Comparison of ENCODE assay signal across 28 mouse cellular contexts in genomic region chr2:26611054-26611453, GRCm38 (mm10). TPM values are rescaled to one million over a fixed set of nuclear protein-coding genes. Genes with fewer than 3 reads are reported as not detected.
DNase-seq lines count a peak whose midpoint lies in the region; ATAC-seq and TF ChIP-seq lines count a peak whose summit lies in the region.
"Had no signal": no experiment of that assay in that cellular context is flagged by ENCODE, and none has a peak within 500 bp of the region (broad histone marks: within the 10 kb centered on the region; RNA-seq: fewer than 3 reads in every experiment).

No protein-coding gene starts in this region.

- H3K27ac ChIP-seq in ES-Bruce4 (ENCODE audit: insufficient read depth, low read length) (peak overlapping the region; percentile 60), ES-E14 (ENCODE audit: insufficient read depth, low read depth, low read length, poor library complexity, severe bottlenecking) (peak overlapping the region; percentile 69; the same call in 1 of the 2 replicates)
- peak overlapping the region; percentile 71 for H3K27ac ChIP-seq in intestine, postnatal 0 days (ENCODE audit: low read depth, low read length)
- H3K27ac ChIP-seq in stomach, embryonic 14.5 days (ENCODE audit: low read length): no peak overlapping the region
- H3K27ac ChIP-seq: embryonic facial prominence, embryonic 10.5 days; heart, embryonic 15.5 days; midbrain, embryonic 12.5 days had no signal

- H3K9ac ChIP-seq in ES-Bruce4 (ENCODE audit: low read depth, poor library complexity, severe bottlenecking) (no peak overlapping the region), ES-E14 (ENCODE audit: insufficient read depth, low read depth, low read length, poor library complexity, severe bottlenecking) (no peak overlapping the region)
- no peak overlapping the region for H3K9ac ChIP-seq in intestine, postnatal 0 days (ENCODE audit: low read depth, low read length)
- no peak overlapping the region for H3K9ac ChIP-seq in stomach, embryonic 14.5 days (replicated peaks; ENCODE audit: low read depth, low read length)
- H3K9ac ChIP-seq: heart, embryonic 15.5 days; midbrain, embryonic 12.5 days had no signal

- H3K27me3 ChIP-seq in ES-Bruce4 (ENCODE audit: control insufficient read depth, insufficient read depth, low read length, poor library complexity, severe bottlenecking): no peaks in the 10 kb centered on the region
- H3K27me3 ChIP-seq in intestine, postnatal 0 days (replicated peaks; ENCODE audit: control insufficient read depth, insufficient read depth, low read length): no peaks in the 10 kb centered on the region
- H3K27me3 ChIP-seq in stomach, embryonic 14.5 days (ENCODE audit: control insufficient read depth, insufficient read depth, low read length): no peaks in the 10 kb centered on the region
- H3K27me3 ChIP-seq: heart, embryonic 15.5 days had no signal

- peak; percentile 92 for ATAC-seq in intestine, postnatal 0 days
- peak; percentile 79 for ATAC-seq in stomach, embryonic 14.5 days (ENCODE audit: insufficient number of reproducible peaks, insufficient read depth, low FRiP score, low read depth)
- ATAC-seq: hindbrain, embryonic 16.5 days had no signal

- TF ChIP-seq POLR2A in ES-Bruce4 (IDR thresholded peaks at IDR 0.05; ENCODE audit: insufficient read depth, low read length): no peak

- H3K9me3 ChIP-seq in ES-Bruce4 (replicated peaks; ENCODE audit: control insufficient read depth, insufficient read depth, low read length, poor library complexity, severe bottlenecking) (no peaks in the 10 kb centered on the region), ES-E14 (ENCODE audit: control insufficient read depth, insufficient read depth, low read depth, low read length) (no peaks in the 10 kb centered on the region)
- H3K9me3 ChIP-seq in intestine, postnatal 0 days (ENCODE audit: control insufficient read depth): no peaks in the 10 kb centered on the region
- no peaks in the 10 kb centered on the region for H3K9me3 ChIP-seq in stomach, embryonic 14.5 days (ENCODE audit: control insufficient read depth, low read depth, low read length)
- H3K9me3 ChIP-seq: embryonic facial prominence, embryonic 10.5 days; heart, embryonic 15.5 days; midbrain, embryonic 12.5 days had no signal

- TF ChIP-seq EP300 in ES-Bruce4 (IDR thresholded peaks at IDR 0.05; ENCODE audit: insufficient read depth, low read depth, low read length): peak; percentile 97

- in situ Hi-C loops in ES-E14 (cut with MboI; ENCODE audit: low sequenced_read_pairs in 2 of 2, unreplicated experiment in 2 of 2): no loop called here

- TF ChIP-seq CTCF in ES-Bruce4 (IDR thresholded peaks at IDR 0.05; ENCODE audit: low read depth, low read length): no peak
- no peak for TF ChIP-seq CTCF in intestine, postnatal 0 days (IDR thresholded peaks at IDR 0.05; ENCODE audit: low read depth)

- DNase-seq in ES-E14 (ENCODE audit: low read depth, low spot score): no peak
- DNase-seq in kidney, postnatal 14 days: no peak
- no peak for DNase-seq in gastrocnemius, postnatal 10 days
- no peak for DNase-seq in embryo, embryonic 10 days (ENCODE audit: low spot score)
- DNase-seq: cerebellum, adult 8-10 months; heart, adult 18-20 months; kidney, adult 2 months; kidney, postnatal 25 days; layer of hippocampus, adult 9-11 months; retina, postnatal 1 day had no signal

- no peaks in the 10 kb centered on the region for H3K36me3 ChIP-seq in ES-Bruce4 (ENCODE audit: control insufficient read depth, insufficient read depth, low read length, poor library complexity, severe bottlenecking)
- H3K36me3 ChIP-seq in ES-E14 (ENCODE audit: control insufficient read depth, insufficient read depth, low read length, poor library complexity, severe bottlenecking): no peaks in the 10 kb centered on the region
- H3K36me3 ChIP-seq in intestine, postnatal 0 days (ENCODE audit: control insufficient read depth, insufficient read depth): no peaks in the 10 kb centered on the region
- no peaks in the 10 kb centered on the region for H3K36me3 ChIP-seq in stomach, embryonic 14.5 days (ENCODE audit: control insufficient read depth, insufficient read depth, low read length)
- H3K36me3 ChIP-seq: embryonic facial prominence, embryonic 10.5 days; heart, embryonic 15.5 days; midbrain, embryonic 12.5 days had no signal

- H3K4me3 ChIP-seq in ES-Bruce4 (ENCODE audit: low read depth, low read length) (no peak overlapping the region), ES-E14 (ENCODE audit: insufficient read depth in 1 of 2, low read depth in 1 of 2, low read length in 2 of 2, poor library complexity in 1 of 2, severe bottlenecking in 1 of 2) (no peak overlapping the region)
- H3K4me3 ChIP-seq in intestine, postnatal 0 days (ENCODE audit: low read depth, low read length): no peak overlapping the region
- H3K4me3 ChIP-seq in stomach, embryonic 14.5 days (ENCODE audit: low read depth, low read length): no peak overlapping the region
- H3K4me3 ChIP-seq: embryonic facial prominence, embryonic 10.5 days; heart, embryonic 15.5 days; midbrain, embryonic 12.5 days had no signal

- H3K4me1 ChIP-seq in ES-Bruce4 (ENCODE audit: control insufficient read depth, insufficient read depth, low read length) (peaks cover 15% of the 10 kb centered on the region), ES-E14 (ENCODE audit: control insufficient read depth in 2 of 2, insufficient read depth in 2 of 2, low read length in 2 of 2, poor library complexity in 1 of 2) (peaks cover 19 to 41% of the 10 kb centered on the region in 2 experiments)
- peaks cover 6% of the 10 kb centered on the region; the same call in 1 of the 2 replicates for H3K4me1 ChIP-seq in intestine, postnatal 0 days (replicated peaks; ENCODE audit: control insufficient read depth, insufficient read depth, low read length)
- H3K4me1 ChIP-seq in stomach, embryonic 14.5 days (ENCODE audit: control insufficient read depth, insufficient read depth, low read length): peaks cover 15% of the 10 kb centered on the region; the same call in 1 of the 2 replicates
- H3K4me1 ChIP-seq: midbrain, embryonic 12.5 days had no signal

- H3K4me2 ChIP-seq in intestine, postnatal 0 days (replicated peaks; ENCODE audit: low read depth): no peak overlapping the region
- H3K4me2 ChIP-seq in stomach, embryonic 14.5 days (replicated peaks; ENCODE audit: low read depth, low read length): no peak overlapping the region
- H3K4me2 ChIP-seq: heart, embryonic 15.5 days; midbrain, embryonic 12.5 days had no signal

TF ChIP-seq in ES-E14, 5 proteins besides CTCF, POLR2A, EP300 and RAD21:
- TF ChIP-seq ZNF384 (IDR thresholded peaks at IDR 0.05; ENCODE audit: low read depth, low read length) (no peak; the same call in 1 of the 2 replicates), MAFK (IDR thresholded peaks at IDR 0.05; ENCODE audit: insufficient read depth, low read depth, low read length) (no peak), HCFC1 (IDR thresholded peaks at IDR 0.05; ENCODE audit: borderline replicate concordance, insufficient read depth, low read length) (no peak), CHD2 (IDR thresholded peaks at IDR 0.05; ENCODE audit: low read depth, low read length) (no peak), ZC3H11A (IDR thresholded peaks at IDR 0.05; ENCODE audit: borderline replicate concordance, low read depth, low read length) (no peak)

RNA-seq across cellular contexts. Expression of gene Agpat2, which starts 6.8 kb away (rescaled TPM):
- 19.7 and 21.0 TPM in 2 replicates for polyA plus RNA-seq in ES-Bruce4 (2011; ENCODE audit: insufficient read depth, insufficient read length, low read depth, missing spikeins)
- 60.4 and 88.2 TPM in 2 replicates for total RNA-seq in ES-E14 (2012; rRNA removed)
- 124 and 128 TPM in 2 replicates for polyA plus RNA-seq in intestine, postnatal 0 days (2015; fragmentation: Nextera tagmentation; extraction: Ambion mirVana)
- 43.7 and 44.8 TPM in 2 replicates for polyA plus RNA-seq in stomach, embryonic 14.5 days (2014; fragmentation: Nextera tagmentation; extraction: Ambion mirVana)
- 1 to 10 TPM; 9.3 to 9.4 TPM for total RNA-seq in gastrocnemius, postnatal 10 days (2021)

RNA-seq across cellular contexts. Expression of gene Fam69b, which starts 17.2 kb away (rescaled TPM):
- 4.9 and 5.3 TPM in 2 replicates for polyA plus RNA-seq in ES-Bruce4 (2011; ENCODE audit: insufficient read depth, insufficient read length, low read depth, missing spikeins)
- 24.6 and 46.6 TPM in 2 replicates for total RNA-seq in ES-E14 (2012; rRNA removed)
- 6.8 and 6.9 TPM in 2 replicates for polyA plus RNA-seq in intestine, postnatal 0 days (2015; fragmentation: Nextera tagmentation; extraction: Ambion mirVana)
- 37.7 and 38.5 TPM in 2 replicates for polyA plus RNA-seq in stomach, embryonic 14.5 days (2014; fragmentation: Nextera tagmentation; extraction: Ambion mirVana)
- 1 to 10 TPM; 2.9 to 3.4 TPM for total RNA-seq in gastrocnemius, postnatal 10 days (2021)
- total RNA-seq: monocyte, adult 5-6 weeks had no signal

RNA-seq across cellular contexts. Expression of gene Gm20532, which starts 24.6 kb away (rescaled TPM):
- not detected in 2 replicates for polyA plus RNA-seq in ES-Bruce4 (2011; ENCODE audit: insufficient read depth, insufficient read length, low read depth, missing spikeins)
- total RNA-seq in ES-E14 (2012; rRNA removed): not detected in 2 replicates
- not detected in 2 replicates for polyA plus RNA-seq in intestine, postnatal 0 days (2015; fragmentation: Nextera tagmentation; extraction: Ambion mirVana)
- polyA plus RNA-seq in stomach, embryonic 14.5 days (2014; fragmentation: Nextera tagmentation; extraction: Ambion mirVana): not detected in 2 replicates
- total RNA-seq in gastrocnemius, postnatal 10 days (2021): under 1 TPM in 1 of 2 experiments, not detected in 1; 0.40 TPM
- total RNA-seq: adrenal gland, adult 18-20 months; adrenal gland, postnatal 4 days; gastrocnemius, adult 8-10 months; heart, adult 18-20 months; hematopoietic stem cell, adult 5-6 weeks; megakaryocyte progenitor cell, adult 5-6 weeks; monocyte, adult 5-6 weeks had no signal
- polyA plus RNA-seq: embryonic facial prominence, embryonic 10.5 days; forebrain, embryonic 11.5 days; heart, embryonic 15.5 days; hindbrain, embryonic 16.5 days; kidney, adult 2 months; limb, embryonic 14.5 days; lung, embryonic 16.5 days; midbrain, embryonic 12.5 days; neural tube, embryonic 11.5 days; thymus, postnatal 0 days had no signal

RNA-seq across cellular contexts. Expression of gene Egfl7, which starts 31.2 kb away (rescaled TPM):
- polyA plus RNA-seq in ES-Bruce4 (2011; ENCODE audit: insufficient read depth, insufficient read length, low read depth, missing spikeins): 37.7 and 41.1 TPM in 2 replicates
- total RNA-seq in ES-E14 (2012; rRNA removed): 104 and 156 TPM in 2 replicates
- 54.4 and 65.2 TPM in 2 replicates for polyA plus RNA-seq in intestine, postnatal 0 days (2015; fragmentation: Nextera tagmentation; extraction: Ambion mirVana)
- 113 and 120 TPM in 2 replicates for polyA plus RNA-seq in stomach, embryonic 14.5 days (2014; fragmentation: Nextera tagmentation; extraction: Ambion mirVana)
- total RNA-seq in gastrocnemius, postnatal 10 days (2021): 100 to 1,000 TPM; 104 to 147 TPM
- total RNA-seq: monocyte, adult 5-6 weeks had no signal
